Mouse (Mus musculus) kidney, adult 11 months (tissue): ENCODE results near the gene Prokr2.
"Not testable (repeated sequence)": the region's sequence is repeated elsewhere in the genome, so short reads cannot be mapped to it uniquely, and the experiment has no call there.

Experiments
- DNase-seq: peaks from one replicate; pipeline ENCODE4 v3.0.0; 2022

Prokr2 gene

GRCm38 (mm10) chr2:132337202-132337601, 48.0 kb downstream of the Prokr2 start:
- DNase-seq, result no peak

- DNase-seq, result no peak
These were observed 61.7 kb downstream of the Prokr2 start for GRCm38 (mm10) chr2:132323541-132323940.

- DNase-seq, result no peak
These were observed 64.7 kb downstream of the Prokr2 start for GRCm38 (mm10) chr2:132320516-132320915.

GRCm38 (mm10) chr2:132317178-132317577, 68.1 kb downstream of the Prokr2 start:
- DNase-seq, result no peak

- peak; percentile 23 for DNase-seq
These were observed 69.0 kb downstream of the Prokr2 start for GRCm38 (mm10) chr2:132316041-132316808.

- DNase-seq, result not testable (repeated sequence)
These were observed 71.2 kb downstream of the Prokr2 start for GRCm38 (mm10) chr2:132314057-132314456.

GRCm38 (mm10) chr2:132313568-132313967, 71.7 kb downstream of the Prokr2 start:
- no peak for DNase-seq

- DNase-seq, result no peak
These were observed 72.6 kb downstream of the Prokr2 start for GRCm38 (mm10) chr2:132312616-132313015.

GRCm38 (mm10) chr2:132309398-132309930, 75.8 kb downstream of the Prokr2 start:
- no peak for DNase-seq

GRCm38 (mm10) chr2:132308829-132309228, 76.4 kb downstream of the Prokr2 start:
- no peak for DNase-seq

- DNase-seq, result no peak
These were observed 77.9 kb downstream of the Prokr2 start for GRCm38 (mm10) chr2:132307213-132307843.

GRCm38 (mm10) chr2:132305988-132306387, 79.3 kb downstream of the Prokr2 start:
- no peak for DNase-seq

- no peak for DNase-seq
These were observed 80.1 kb downstream of the Prokr2 start for GRCm38 (mm10) chr2:132305165-132305564.

- DNase-seq, result no peak
These were observed 83.8 kb downstream of the Prokr2 start for GRCm38 (mm10) chr2:132301436-132301835.

GRCm38 (mm10) chr2:132298250-132298649, 87.0 kb downstream of the Prokr2 start:
- DNase-seq, result no peak

- DNase-seq, result no peak
These were observed 91.4 kb downstream of the Prokr2 start for GRCm38 (mm10) chr2:132293694-132294450.

- no peak for DNase-seq
These were observed 93.2 kb downstream of the Prokr2 start for GRCm38 (mm10) chr2:132292083-132292482.

GRCm38 (mm10) chr2:132291265-132291664, 94.0 kb downstream of the Prokr2 start:
- no peak for DNase-seq

- no peak for DNase-seq
These were observed 94.4 kb downstream of the Prokr2 start for GRCm38 (mm10) chr2:132290808-132291207.

GRCm38 (mm10) chr2:132289213-132289612, 96.0 kb downstream of the Prokr2 start:
- DNase-seq, result not testable (repeated sequence)
